Mouse (Mus musculus) megakaryocyte-erythroid progenitor cell, adult 5-6 weeks (primary cell): ENCODE results near the gene Nup210l. TPM values are rescaled to one million over a fixed set of nuclear protein-coding genes. Genes with fewer than 3 reads are reported as not detected.
A peak's percentile ranks its signal among the peaks of the same experiment; 100 is the strongest.

Experiments
- ATAC-seq: replicated peaks from 2 replicates; pipeline ENCODE4 v1.8.0; 2016; ENCODE audit warnings: mild to moderate bottlenecking, inconsistent platforms; ENCODE audit not compliant: severe bottlenecking, poor library complexity, low FRiP score, low TSS enrichment
- total RNA-seq, 2 experiments: library from RNA; stranded (forward) in 1 of 2; stranded (reverse) in 1 of 2; fragments of 200-1000, 215-1000 nt in 1 of 2; fragments of >200 nt in 1 of 2; fragmentation: Nextera tagmentation in 1 of 2; gene quantifications; 2 replicates each; pipeline ENCODE4 v1.2.3; 2014 to 2017

Nup210l gene
- total RNA-seq (2014; fragmentation: Nextera tagmentation) (0.05 TPM in 1 of 2 replicates, not detected in the other), total RNA-seq (2017) (not detected in 2 replicates)

GRCm38 (mm10) chr3:90103938-90104337 is at the start of gene Nup210l:
TSS of gene Nup210l (plus strand) at chr3:90104132.
- no peak for ATAC-seq

- no peak for ATAC-seq
Measured at GRCm38 (mm10) chr3:90061549-90061948, 42.4 kb upstream of the Nup210l start.

DNA sequence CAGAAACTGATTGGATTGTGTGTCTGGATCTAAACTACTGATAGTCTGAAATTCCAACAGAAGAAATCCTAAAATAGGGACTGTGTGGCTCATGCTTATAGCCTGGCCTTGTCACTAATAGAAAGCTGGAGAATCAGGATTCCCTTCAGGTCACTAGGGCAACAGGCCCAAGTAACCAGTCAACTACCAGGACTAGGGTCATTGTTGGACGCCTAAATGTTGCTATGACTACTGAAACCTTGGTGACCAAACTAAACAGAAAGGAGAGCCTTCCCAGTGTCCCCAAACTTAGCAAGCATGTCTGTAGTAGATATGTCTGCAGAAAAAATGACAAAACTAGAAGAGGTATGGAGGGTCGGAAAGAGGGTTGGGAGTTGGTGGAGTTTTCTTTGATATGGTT is 41.4 kb upstream of the Nup210l start:
- no peak for ATAC-seq

DNA sequence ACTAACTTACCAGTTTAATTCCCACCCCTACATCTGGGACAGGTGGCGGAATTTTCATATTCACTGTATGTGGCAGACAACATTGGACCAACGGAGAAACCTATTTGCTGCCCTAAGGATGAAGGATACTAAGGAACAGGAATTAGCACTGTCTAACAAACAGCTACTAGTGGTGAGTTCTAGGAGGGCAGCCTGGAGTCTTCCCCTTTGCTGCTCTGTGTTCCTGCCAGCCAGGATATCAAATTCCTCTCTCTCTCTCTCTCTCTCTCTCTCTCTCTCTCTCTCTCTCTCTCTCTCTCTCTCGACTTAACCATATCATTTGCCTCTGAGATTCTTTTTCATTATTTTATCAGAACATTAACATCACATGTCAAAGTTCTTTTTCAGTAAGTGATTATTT is 39.5 kb upstream of the Nup210l start:
- peak; percentile 55; the same call in 1 of the 2 replicates for ATAC-seq

GRCm38 (mm10) chr3:90065553-90065952 is 38.4 kb upstream of the Nup210l start:
- peak; percentile 45; the same call in 1 of the 2 replicates for ATAC-seq

- ATAC-seq = no peak
Measured at GRCm38 (mm10) chr3:90067851-90068250, 36.1 kb upstream of the Nup210l start.

- no peak for ATAC-seq
Measured at GRCm38 (mm10) chr3:90069688-90070087, 34.2 kb upstream of the Nup210l start.

DNA sequence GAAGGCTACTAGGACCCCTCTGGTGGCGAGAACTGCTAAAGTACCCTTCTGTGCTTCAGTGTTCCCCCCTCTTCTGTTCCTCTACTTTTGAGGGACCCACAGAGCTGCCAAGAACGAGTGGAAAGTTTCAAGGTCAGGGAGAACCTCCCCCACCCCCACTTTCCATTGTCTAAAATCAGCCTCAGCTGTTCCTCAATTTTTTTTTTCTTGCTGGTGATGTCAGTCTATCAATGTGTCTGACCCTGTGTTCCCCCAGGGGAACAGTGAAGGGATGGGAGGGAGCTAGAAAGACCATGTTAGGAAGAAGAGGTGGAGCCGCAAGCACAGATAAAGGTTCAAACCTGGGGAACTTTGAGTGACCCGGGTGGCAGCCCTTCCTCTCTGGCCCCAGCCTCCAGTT is 31.6 kb upstream of the Nup210l start, which contains the start of gene Tpm3:
Tpm3 (plus strand) TSS at position 356 of the 400 bp plus-strand sequence.
- no peak for ATAC-seq

- no peak for ATAC-seq
Measured at GRCm38 (mm10) chr3:90076921-90077716, 26.8 kb upstream of the Nup210l start.

DNA sequence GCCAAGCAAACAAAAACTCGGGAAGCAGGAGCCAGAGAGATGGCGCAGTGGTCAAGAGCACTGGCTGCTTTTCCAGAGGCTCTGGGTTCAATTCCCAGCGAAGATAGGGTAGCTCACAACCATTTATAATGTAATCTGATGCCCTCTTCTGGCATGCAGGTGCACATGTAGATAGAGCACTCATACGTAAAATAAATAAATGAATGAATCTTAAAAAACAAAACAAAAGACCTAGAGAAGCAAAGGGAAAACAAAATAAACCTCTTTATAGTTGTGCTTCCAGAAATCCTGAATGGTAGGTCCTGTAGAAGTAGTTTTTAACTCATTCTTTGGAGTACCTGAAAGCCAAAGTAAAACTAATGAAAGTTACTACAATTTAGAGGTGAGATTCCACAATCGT is 25.7 kb upstream of the Nup210l start:
- ATAC-seq = no peak

DNA sequence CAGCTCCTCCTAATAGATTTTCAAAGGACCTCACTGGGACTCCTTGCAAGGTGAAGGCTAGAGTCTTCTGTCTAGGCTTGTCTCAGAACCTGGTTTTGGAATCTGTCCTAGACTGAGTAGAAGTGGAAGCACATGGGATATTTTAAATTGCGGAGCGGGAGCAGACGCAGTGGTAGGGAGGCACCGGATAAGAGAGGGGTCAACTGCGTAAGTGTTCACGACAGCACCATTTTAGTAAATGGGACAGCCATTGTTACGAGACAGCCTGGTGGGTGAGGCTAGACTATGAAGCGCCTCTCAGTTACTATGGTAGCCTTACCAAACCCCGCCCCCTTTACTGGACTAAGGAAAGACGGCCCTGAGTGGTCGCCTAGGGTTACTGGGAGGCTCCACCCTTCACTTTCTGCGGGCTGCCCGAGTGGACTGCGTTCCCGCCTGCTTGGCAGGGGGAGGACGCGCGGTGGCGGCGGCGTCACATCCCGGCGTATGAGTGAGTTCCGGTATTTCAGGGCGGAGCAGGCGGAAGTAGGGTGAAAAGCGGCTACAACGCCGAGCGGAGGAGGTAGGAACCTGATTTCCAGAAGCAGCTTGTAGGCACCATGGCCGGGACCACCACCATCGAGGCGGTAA is 24.7 kb upstream of the Nup210l start:
- ATAC-seq = peak; percentile 93

DNA sequence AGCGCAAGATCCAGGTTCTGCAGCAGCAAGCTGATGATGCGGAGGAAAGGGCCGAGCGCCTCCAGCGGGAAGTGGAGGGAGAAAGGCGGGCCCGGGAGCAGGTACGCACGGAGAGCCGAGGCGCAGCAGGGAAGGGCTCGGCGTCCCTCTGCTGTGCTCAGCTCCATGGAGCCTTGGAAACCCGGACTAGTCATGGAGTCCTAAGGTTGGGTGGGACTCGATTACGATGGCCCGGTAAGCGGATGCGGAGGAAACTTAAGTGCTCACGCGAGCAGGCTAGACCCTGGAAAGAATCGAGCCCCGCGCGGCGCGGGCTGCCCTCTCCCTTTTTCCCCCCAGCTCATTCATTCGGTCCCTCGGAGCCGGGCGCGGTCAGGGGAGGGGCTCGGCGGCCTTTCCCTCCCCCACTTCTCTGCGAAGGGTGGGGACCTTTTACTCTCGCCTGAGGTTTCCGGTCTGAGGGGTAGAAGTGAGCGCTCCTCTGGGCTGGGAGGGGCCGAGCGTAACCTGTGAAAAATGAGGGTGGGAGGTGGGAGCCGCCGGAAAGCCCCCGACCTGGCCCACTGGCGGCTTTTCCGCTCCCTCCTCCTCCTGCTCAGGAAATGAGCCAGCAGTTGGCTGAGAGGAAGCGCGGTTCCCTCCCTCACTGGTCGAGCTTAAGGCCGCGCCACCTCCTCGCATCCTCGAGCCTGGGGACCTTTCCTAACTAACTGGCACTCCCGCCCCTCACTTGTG is 24.0 kb upstream of the Nup210l start:
- peak; percentile 32 for ATAC-seq

GRCm38 (mm10) chr3:90080498-90080863 is 23.5 kb upstream of the Nup210l start:
- no peak for ATAC-seq

GRCm38 (mm10) chr3:90081365-90082240 is 22.3 kb upstream of the Nup210l start:
- no peak for ATAC-seq

- ATAC-seq = no peak
Measured at GRCm38 (mm10) chr3:90083034-90083433, 20.9 kb upstream of the Nup210l start.

DNA sequence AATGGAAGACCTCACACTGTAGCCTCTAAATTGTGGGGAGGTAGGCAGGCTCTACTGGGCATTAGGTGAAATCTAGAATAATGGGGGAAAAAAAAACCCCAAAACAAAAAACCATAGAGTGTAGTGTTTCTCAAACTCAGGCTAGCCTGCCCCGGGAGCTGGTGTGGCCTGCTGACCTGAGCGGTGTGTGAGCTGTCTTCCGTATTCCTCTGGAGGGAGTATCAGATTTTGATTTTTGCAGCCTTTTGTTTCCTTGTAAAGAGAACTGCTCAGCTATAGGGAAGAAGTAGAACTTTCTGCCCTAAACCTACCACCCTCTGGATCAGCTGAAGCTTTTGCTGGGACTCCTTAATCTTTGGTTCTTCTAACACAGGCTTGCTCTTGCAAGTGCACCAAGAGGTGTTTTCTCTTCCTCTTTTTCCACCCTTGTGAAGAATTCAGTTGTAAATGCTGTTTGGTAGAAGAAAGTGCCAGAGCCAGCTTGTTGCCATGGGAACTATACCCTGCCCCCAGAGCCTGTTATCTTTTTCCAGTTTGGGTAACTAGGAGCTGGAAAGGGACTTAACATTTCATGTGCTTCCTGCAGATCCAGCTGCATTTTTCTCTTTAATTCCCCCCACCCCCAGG is 20.1 kb upstream of the Nup210l start:
- ATAC-seq = no peak

DNA sequence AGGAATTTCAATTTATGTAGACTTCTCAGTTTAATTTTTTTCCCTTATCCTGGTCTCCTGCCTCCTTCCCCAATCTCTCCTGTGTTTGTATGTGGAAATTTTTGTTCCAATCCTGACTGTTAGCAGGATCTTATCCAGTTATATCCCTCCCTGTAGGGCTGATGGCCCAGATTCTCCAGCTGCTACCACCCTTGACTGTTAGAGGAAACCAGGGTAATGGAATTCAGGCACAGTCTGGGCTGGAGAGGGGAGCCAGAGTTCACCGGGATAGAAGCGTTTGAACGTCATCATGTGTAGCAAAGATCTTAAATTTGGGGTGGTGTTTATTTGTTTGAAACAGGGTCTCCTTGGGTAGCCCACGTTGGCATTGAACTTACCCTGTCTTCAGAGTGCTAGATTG is 19.1 kb upstream of the Nup210l start:
- no peak for ATAC-seq

GRCm38 (mm10) chr3:90085281-90085680 is 18.7 kb upstream of the Nup210l start:
- ATAC-seq = no peak

GRCm38 (mm10) chr3:90086068-90086467 is 17.9 kb upstream of the Nup210l start:
- ATAC-seq = no peak
